Mouse (Mus musculus): ENCODE results near the gene Mcrip2. TPM values are rescaled to one million over a fixed set of nuclear protein-coding genes. Genes with fewer than 3 reads are reported as not detected.
"Not testable (repeated sequence)": the region's sequence is repeated elsewhere in the genome, so short reads cannot be mapped to it uniquely, and the experiment has no call there.

Mcrip2 gene
- polyA plus RNA-seq, 1 experiment from 2014 or later, result 127 TPM

DNA sequence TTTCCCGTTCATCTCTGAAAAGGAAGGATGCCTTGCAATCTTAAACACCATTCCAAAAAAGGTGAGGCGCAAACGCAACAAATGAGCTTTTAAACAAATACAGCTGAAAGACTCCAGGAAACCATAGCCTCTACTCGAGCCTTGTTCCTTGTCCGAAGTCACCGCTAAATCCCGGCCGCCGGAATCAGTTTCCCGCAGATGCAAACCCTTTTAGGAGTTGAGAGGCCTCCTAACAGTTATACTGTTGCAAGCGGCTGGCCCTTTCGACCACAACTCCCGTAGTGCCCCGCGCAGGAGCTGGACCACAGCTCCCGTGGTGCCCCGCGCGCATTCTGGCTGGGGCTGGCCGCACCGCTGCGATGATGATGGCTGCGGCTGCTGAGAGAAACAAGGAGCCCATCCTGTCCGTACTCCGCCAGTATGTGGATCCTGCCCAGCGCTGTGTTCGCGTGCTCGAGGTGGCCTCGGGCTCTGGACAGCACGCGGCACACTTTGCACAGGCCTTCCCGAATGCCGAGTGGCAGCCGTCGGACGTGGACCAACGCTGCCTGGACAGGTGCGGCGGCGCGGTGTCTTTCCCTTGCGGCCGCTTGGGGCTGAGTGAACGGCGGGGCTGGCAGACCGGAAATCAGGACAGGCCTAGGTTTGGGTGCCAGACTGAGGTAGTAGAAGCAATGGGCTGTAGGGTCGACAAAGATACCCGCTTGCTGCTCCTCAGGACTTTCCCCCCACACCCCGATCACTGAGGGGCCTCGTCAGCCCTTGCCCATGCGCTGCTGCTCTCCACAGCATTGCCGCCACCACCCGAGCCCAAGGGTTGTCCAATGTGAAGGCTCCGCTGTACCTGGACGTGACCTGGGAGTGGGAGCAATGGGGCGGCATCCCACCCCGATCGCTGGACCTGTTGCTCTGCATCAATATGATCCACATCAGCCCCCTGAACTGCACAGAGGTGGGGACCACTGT lies 6.9 kb upstream of the Mcrip2 start:
- Histone ChIP-seq H3K9me3 (ENCODE audit: low read length) (no peaks in the 10 kb centered on the region), H3K9ac (replicated peaks) (peak overlapping the region; percentile 64), H3K4me3 (ENCODE audit: low read depth, low read length) (peak overlapping the region; percentile 69), H3K4me1 (ENCODE audit: insufficient read depth) (peaks cover 26% of the 10 kb centered on the region), H3K27ac (ENCODE audit: low read depth) (peak overlapping the region; percentile 88), H3K36me3 (replicated peaks; ENCODE audit: insufficient read depth, low read length) (peaks cover 10% of the 10 kb centered on the region), H3K4me2 (ENCODE audit: low read depth, low read length) (peak overlapping the region; percentile 85), H3K27me3 (ENCODE audit: insufficient read depth, low read length) (no peaks in the 10 kb centered on the region)
- peak; percentile 89 for ATAC-seq
- 1% methylated on average over 59 of the region's 59 CpGs for WGBS (ENCODE audit: insufficient replicate concordance)
- DNase-seq, result peak; percentile 90
- TF ChIP-seq EP300 (IDR thresholded peaks at IDR 0.05; ENCODE audit: low read depth) (no peak), CTCF (IDR thresholded peaks at IDR 0.05; ENCODE audit: low read depth) (no peak)

DNA sequence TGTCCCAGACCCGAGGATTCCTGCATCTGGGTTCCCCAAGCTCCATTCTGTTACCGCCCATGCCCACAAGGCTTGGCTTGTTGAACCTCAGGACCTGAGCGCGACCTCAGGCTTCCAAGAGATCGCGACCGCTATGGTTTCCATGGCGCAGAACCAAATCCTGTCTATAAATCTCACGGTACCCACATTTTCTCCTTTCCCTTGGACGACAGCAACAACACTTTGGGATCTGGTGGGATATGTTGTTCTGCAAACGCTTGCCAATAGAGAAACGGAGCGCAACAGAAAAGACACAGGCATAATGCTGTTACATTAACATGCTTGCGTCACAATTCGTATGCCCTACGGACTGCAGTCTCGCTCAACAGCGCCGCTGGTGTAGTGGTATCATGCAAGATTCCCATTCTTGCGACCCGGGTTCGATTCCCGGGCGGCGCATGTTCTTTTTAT lies 6.2 kb upstream of the Mcrip2 start, which contains the start of gene Mettl26:
Gene Mettl26, plus strand, starts transcription at position 354 of the 450 bp plus-strand sequence.
- peak within 1 kb of the TSS; percentile 64 for H3K9ac ChIP-seq (replicated peaks)
- H3K27me3 ChIP-seq (ENCODE audit: insufficient read depth, low read length), result no peaks in the 10 kb centered on the region
- peak within 1 kb of the TSS; percentile 69 for H3K4me3 ChIP-seq (ENCODE audit: low read depth, low read length)
- H3K4me2 ChIP-seq (ENCODE audit: low read depth, low read length), result peak within 1 kb of the TSS; percentile 85
- H3K36me3 ChIP-seq (replicated peaks; ENCODE audit: insufficient read depth, low read length), result peaks cover 10% of the 10 kb centered on the region
- ATAC-seq (peak; percentile 78), DNase-seq (peak; percentile 92)
- WGBS (ENCODE audit: insufficient replicate concordance), result under 1% methylated on average over 25 of the region's 25 CpGs
- H3K27ac ChIP-seq (ENCODE audit: low read depth), result peak within 1 kb of the TSS; percentile 88
- H3K4me1 ChIP-seq (ENCODE audit: insufficient read depth), result peaks cover 20% of the 10 kb centered on the region
- H3K9me3 ChIP-seq (ENCODE audit: low read length), result no peaks in the 10 kb centered on the region
- peak; percentile 33; the same call in 1 of the 2 replicates for TF ChIP-seq CTCF (IDR thresholded peaks at IDR 0.05; ENCODE audit: low read depth)
- TF ChIP-seq EP300 (IDR thresholded peaks at IDR 0.05; ENCODE audit: low read depth), result 0 out of 2 replicates have a peak, but pooled peaks have one; percentile 21

DNA sequence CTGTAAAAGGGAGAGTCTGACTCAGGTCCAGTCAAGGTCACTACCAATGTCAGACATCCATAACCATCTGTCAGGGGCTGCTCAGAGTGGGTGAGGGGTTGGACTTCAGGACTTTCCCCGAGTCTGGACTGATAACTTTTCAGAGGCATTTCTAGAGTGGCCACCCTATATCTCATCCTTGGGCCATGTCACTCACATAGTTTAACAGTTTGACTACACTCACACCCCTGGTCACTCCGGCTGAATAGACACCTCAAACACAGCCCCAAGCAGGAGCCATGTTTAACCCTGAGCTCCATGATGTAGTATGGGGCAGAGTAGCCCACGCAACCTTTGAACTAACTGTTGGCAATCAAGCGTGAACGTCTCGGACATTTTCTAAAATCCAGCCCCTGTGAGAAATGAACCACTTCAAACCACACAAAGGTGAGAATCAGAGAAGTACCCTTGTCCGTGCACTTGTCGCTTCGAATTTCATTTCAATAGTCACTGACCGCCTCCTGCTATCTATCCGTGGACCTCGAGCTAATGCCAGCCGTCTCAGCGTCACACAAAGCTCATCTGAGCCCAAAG lies 5.7 kb upstream of the Mcrip2 start:
- Histone ChIP-seq H3K4me3 (ENCODE audit: low read depth, low read length) (peak overlapping the region; percentile 69), H3K4me2 (ENCODE audit: low read depth, low read length) (peak overlapping the region; percentile 85), H3K27me3 (ENCODE audit: insufficient read depth, low read length) (no peaks in the 10 kb centered on the region), H3K9me3 (ENCODE audit: low read length) (no peaks in the 10 kb centered on the region), H3K4me1 (ENCODE audit: insufficient read depth) (peaks cover 22% of the 10 kb centered on the region), H3K9ac (replicated peaks) (peak overlapping the region; percentile 64), H3K36me3 (replicated peaks; ENCODE audit: insufficient read depth, low read length) (peaks cover 8% of the 10 kb centered on the region), H3K27ac (ENCODE audit: low read depth) (peak overlapping the region; percentile 88)
- TF ChIP-seq CTCF (IDR thresholded peaks at IDR 0.05; ENCODE audit: low read depth) (no peak), EP300 (IDR thresholded peaks at IDR 0.05; ENCODE audit: low read depth) (no peak)
- 8% methylated on average over 14 of the region's 14 CpGs for WGBS (ENCODE audit: insufficient replicate concordance)
- ATAC-seq (no peak), DNase-seq (no peak)

DNA sequence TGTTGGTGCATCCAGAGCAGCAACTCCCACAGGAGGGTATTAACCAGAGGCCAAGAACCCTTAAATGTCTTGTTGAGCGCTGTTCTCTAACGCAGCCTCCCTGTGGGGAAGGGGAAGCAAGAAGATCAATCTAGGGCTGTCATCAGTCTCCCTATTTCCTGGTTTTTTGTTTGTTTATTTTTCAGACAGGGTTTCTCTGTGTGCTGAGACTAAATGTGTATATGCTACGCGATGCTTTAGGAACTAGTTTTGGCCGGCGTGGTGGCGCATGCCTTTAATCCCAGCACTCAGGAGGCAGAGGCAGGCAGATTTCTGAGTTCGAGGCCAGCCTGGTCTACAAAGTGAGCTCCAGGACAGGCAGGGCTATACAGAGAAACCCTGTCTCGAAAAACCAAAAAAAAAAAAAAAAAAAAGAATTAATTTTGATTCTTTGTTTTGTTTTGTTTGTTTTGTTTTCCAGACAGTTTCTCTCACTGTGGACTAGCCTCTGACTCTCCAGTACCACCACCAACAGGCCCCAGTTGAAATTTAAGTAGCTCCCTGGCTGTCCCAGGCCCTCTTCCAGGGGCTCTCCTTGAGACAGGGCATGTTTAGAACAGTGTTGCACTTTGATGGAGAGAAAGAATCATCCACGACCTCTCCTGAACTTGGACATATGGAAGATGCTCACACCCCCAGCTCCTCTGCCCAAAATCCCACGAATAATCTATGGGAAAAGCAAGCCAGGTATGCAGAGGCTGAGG lies 5.0 kb upstream of the Mcrip2 start:
- ATAC-seq (no peak), DNase-seq (no peak)
- H3K9me3 ChIP-seq (ENCODE audit: low read length), result no peaks in the 10 kb centered on the region
- no peak overlapping the region for H3K27ac ChIP-seq (ENCODE audit: low read depth)
- peak overlapping the region; percentile 69; the same call in 1 of the 2 replicates for H3K4me3 ChIP-seq (ENCODE audit: low read depth, low read length)
- 70% methylated on average over 11 of the region's 11 CpGs for WGBS (ENCODE audit: insufficient replicate concordance)
- TF ChIP-seq EP300 (IDR thresholded peaks at IDR 0.05; ENCODE audit: low read depth) (no peak), CTCF (IDR thresholded peaks at IDR 0.05; ENCODE audit: low read depth) (no peak)
- H3K27me3 ChIP-seq (ENCODE audit: insufficient read depth, low read length), result no peaks in the 10 kb centered on the region
- peaks cover 28% of the 10 kb centered on the region for H3K4me1 ChIP-seq (ENCODE audit: insufficient read depth)
- H3K4me2 ChIP-seq (ENCODE audit: low read depth, low read length), result 0 out of 2 replicates have a peak overlapping the region, but pooled peaks have one; percentile 85
- H3K9ac ChIP-seq (replicated peaks), result no peak overlapping the region
- peaks cover 4% of the 10 kb centered on the region for H3K36me3 ChIP-seq (replicated peaks; ENCODE audit: insufficient read depth, low read length)

DNA sequence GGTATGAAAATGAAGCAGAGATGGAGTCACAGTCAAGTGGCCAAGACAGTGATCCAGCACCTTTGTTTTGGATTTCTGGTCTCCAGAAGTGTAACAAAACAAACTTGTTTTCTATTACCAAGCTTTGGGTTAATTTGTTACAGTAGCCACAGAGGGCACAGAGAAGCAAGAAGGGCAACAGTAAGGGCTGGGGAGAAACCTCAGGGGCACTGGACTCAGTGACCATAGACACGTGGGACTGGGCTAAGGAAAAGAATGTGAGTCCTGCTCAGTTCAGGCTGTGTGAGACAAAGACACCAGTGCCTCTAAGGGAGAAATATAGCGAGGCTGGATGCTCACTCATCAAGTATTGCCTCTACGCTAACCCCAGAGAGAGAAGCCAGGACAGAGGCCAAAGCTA lies 4.1 kb upstream of the Mcrip2 start:
- H3K36me3 ChIP-seq (replicated peaks; ENCODE audit: insufficient read depth, low read length), result no peaks in the 10 kb centered on the region; the same call in 1 of the 2 replicates
- ATAC-seq, result no peak

DNA sequence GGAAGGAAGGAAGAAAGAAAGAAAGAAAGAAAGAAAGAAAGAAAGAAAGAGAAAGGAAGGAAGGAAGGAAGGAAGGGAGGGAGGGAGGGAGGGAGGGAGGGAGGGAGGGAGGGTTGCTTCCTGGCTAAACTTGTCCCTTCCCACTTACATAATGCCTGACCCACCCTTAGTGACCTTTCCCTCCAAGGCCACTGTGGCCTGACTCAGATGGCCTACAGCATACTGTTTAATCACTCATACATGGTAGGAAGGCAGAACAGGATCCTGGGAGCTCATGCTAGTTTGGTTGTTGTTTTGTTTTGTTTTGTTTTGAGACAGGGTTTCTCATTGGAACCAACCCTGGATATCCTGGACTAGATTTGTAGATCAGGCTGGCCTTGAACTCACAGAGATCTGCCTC lies 3.0 kb upstream of the Mcrip2 start:
- H3K9me3 ChIP-seq (ENCODE audit: low read length); H3K9ac ChIP-seq (replicated peaks); H3K27ac ChIP-seq (ENCODE audit: low read depth); H3K4me3 ChIP-seq (ENCODE audit: low read depth, low read length); DNase-seq; H3K27me3 ChIP-seq (ENCODE audit: insufficient read depth, low read length); ATAC-seq; H3K4me2 ChIP-seq (ENCODE audit: low read depth, low read length); H3K36me3 ChIP-seq (replicated peaks; ENCODE audit: insufficient read depth, low read length): not testable (repeated sequence)
- peaks cover 34% of the 10 kb centered on the region for H3K4me1 ChIP-seq (ENCODE audit: insufficient read depth)

More for the DNA sequence above, 4.1 kb upstream of the Mcrip2 start:
- 86% methylated on average over 3 of the region's 3 CpGs for WGBS (ENCODE audit: insufficient replicate concordance)
- Histone ChIP-seq H3K27ac (ENCODE audit: low read depth) (no peak overlapping the region), H3K9me3 (ENCODE audit: low read length) (no peaks in the 10 kb centered on the region), H3K9ac (replicated peaks) (no peak overlapping the region), H3K4me1 (ENCODE audit: insufficient read depth) (peaks cover 35% of the 10 kb centered on the region), H3K4me3 (ENCODE audit: low read depth, low read length) (no peak overlapping the region), H3K4me2 (ENCODE audit: low read depth, low read length) (no peak overlapping the region), H3K27me3 (ENCODE audit: insufficient read depth, low read length) (no peaks in the 10 kb centered on the region)
- DNase-seq, result no peak
- TF ChIP-seq EP300 (IDR thresholded peaks at IDR 0.05; ENCODE audit: low read depth) (no peak), CTCF (IDR thresholded peaks at IDR 0.05; ENCODE audit: low read depth) (no peak)
